Comparison of ENCODE assay signal across 13 mouse cellular contexts in genomic region chr1:173733219-173733618, GRCm38 (mm10). TPM values are rescaled to one million over a fixed set of nuclear protein-coding genes. Genes with fewer than 3 reads are reported as not detected.
DNase-seq lines count a peak whose midpoint lies in the region; ATAC-seq and TF ChIP-seq lines count a peak whose summit lies in the region.
"Had no signal": no experiment of that assay in that cellular context is flagged by ENCODE, and none has a peak within 500 bp of the region (broad histone marks: within the 10 kb centered on the region; RNA-seq: fewer than 3 reads in every experiment).

No protein-coding gene starts in this region.

- H3ac ChIP-seq in myocyte (ENCODE audit: control insufficient read depth, insufficient read length) = no peak overlapping the region

- H3K4me3 ChIP-seq in gastrocnemius, adult 2 months = no peak overlapping the region
- H3K4me3 ChIP-seq in embryonic facial prominence, embryonic 10.5 days = no peak overlapping the region
- no peak overlapping the region for H3K4me3 ChIP-seq in myocyte
- H3K4me3 ChIP-seq in hindbrain, embryonic 16.5 days (ENCODE audit: low read length) = no peak overlapping the region
- H3K4me3 ChIP-seq: embryonic facial prominence, embryonic 13.5 days; heart, embryonic 13.5 days; limb, embryonic 15.5 days had no signal

- intact Hi-C loops in gastrocnemius, adult 2 months (cut with DNase I) = no loop called here
- intact Hi-C loops in left cerebral cortex, postnatal 4 days (cut with DNase I) = no loop called here

- H3K27me3 ChIP-seq in embryonic facial prominence, embryonic 10.5 days (replicated peaks; ENCODE audit: low read depth, poor library complexity, severe bottlenecking) = no peaks in the 10 kb centered on the region
- no peaks in the 10 kb centered on the region for H3K27me3 ChIP-seq in myocyte (ENCODE audit: control insufficient read depth, insufficient read depth, insufficient read length)
- H3K27me3 ChIP-seq in hindbrain, embryonic 16.5 days (replicated peaks; ENCODE audit: control insufficient read depth, insufficient read depth, low read length) = no peaks in the 10 kb centered on the region
- H3K27me3 ChIP-seq: embryonic facial prominence, embryonic 13.5 days; heart, embryonic 13.5 days; limb, embryonic 15.5 days had no signal

- H3K79me2 ChIP-seq in myocyte (ENCODE audit: control insufficient read depth, insufficient read depth) = no peaks in the 10 kb centered on the region

- DNase-seq in gastrocnemius, adult 2 months = peak; percentile 15
- DNase-seq in gastrocnemius, adult 8-10 months (ENCODE audit: low spot score in 2 of 2) = no peak
- peak; percentile 2 for DNase-seq in left cerebral cortex, postnatal 4 days
- DNase-seq in left cerebral cortex, adult 11 months (ENCODE audit: low spot score) = no peak
- peak; percentile 23 for DNase-seq in embryonic facial prominence, embryonic 10.5 days (ENCODE audit: low spot score)
- DNase-seq in spleen, postnatal 14 days (ENCODE audit: low spot score in 2 of 2) = no peak
- DNase-seq: lung, postnatal 4 days had no signal

- TF ChIP-seq POLR2A in myocyte (IDR thresholded peaks at IDR 0.05; ENCODE audit: insufficient read length, low read depth) = no peak

- WGBS in embryonic facial prominence, embryonic 10.5 days = 31% methylated on average over 7 of the region's 7 CpGs
- WGBS in hindbrain, embryonic 16.5 days = 49% methylated on average over 7 of the region's 7 CpGs

- no peaks in the 10 kb centered on the region for H3K36me3 ChIP-seq in embryonic facial prominence, embryonic 10.5 days (replicated peaks)
- no peaks in the 10 kb centered on the region for H3K36me3 ChIP-seq in myocyte (ENCODE audit: control insufficient read depth, insufficient read depth)
- no peaks in the 10 kb centered on the region for H3K36me3 ChIP-seq in hindbrain, embryonic 16.5 days (ENCODE audit: control insufficient read depth, insufficient read depth, low read length)
- H3K36me3 ChIP-seq: embryonic facial prominence, embryonic 13.5 days; heart, embryonic 13.5 days; limb, embryonic 15.5 days had no signal

- H3K9me3 ChIP-seq in embryonic facial prominence, embryonic 10.5 days = no peaks in the 10 kb centered on the region
- H3K9me3 ChIP-seq in hindbrain, embryonic 16.5 days (ENCODE audit: control insufficient read depth, low read length) = no peaks in the 10 kb centered on the region
- H3K9me3 ChIP-seq: embryonic facial prominence, embryonic 13.5 days; heart, embryonic 13.5 days; limb, embryonic 15.5 days had no signal

- H3K4me1 ChIP-seq in embryonic facial prominence, embryonic 10.5 days = no peaks in the 10 kb centered on the region
- H3K4me1 ChIP-seq in hindbrain, embryonic 16.5 days (ENCODE audit: control insufficient read depth, insufficient read depth, low read depth, low read length) = no peaks in the 10 kb centered on the region
- H3K4me1 ChIP-seq: embryonic facial prominence, embryonic 13.5 days; heart, embryonic 13.5 days; limb, embryonic 15.5 days had no signal

- H3K4me2 ChIP-seq in myocyte (ENCODE audit: low read depth) = no peak overlapping the region
- no peak overlapping the region for H3K4me2 ChIP-seq in hindbrain, embryonic 16.5 days (ENCODE audit: low read length)
- H3K4me2 ChIP-seq: embryonic facial prominence, embryonic 13.5 days; heart, embryonic 13.5 days; limb, embryonic 15.5 days had no signal

- no peak overlapping the region for H3K27ac ChIP-seq in gastrocnemius, adult 2 months
- H3K27ac ChIP-seq in embryonic facial prominence, embryonic 10.5 days (replicated peaks) = no peak overlapping the region
- H3K27ac ChIP-seq in hindbrain, embryonic 16.5 days (ENCODE audit: low read depth, low read length) = no peak overlapping the region
- H3K27ac ChIP-seq: embryonic facial prominence, embryonic 13.5 days; heart, embryonic 13.5 days; limb, embryonic 15.5 days had no signal

- no peak for TF ChIP-seq CTCF in gastrocnemius, adult 2 months (IDR thresholded peaks at IDR 0.05)

- H3K9ac ChIP-seq in hindbrain, embryonic 16.5 days (ENCODE audit: low read depth, low read length) = no peak overlapping the region
- H3K9ac ChIP-seq: embryonic facial prominence, embryonic 13.5 days; heart, embryonic 13.5 days; limb, embryonic 15.5 days had no signal

- no peak for ATAC-seq in hindbrain, embryonic 16.5 days
- ATAC-seq: CD4-positive, CD25-positive, alpha-beta regulatory T cell, adult 4 months had no signal

TF ChIP-seq in myocyte, 11 proteins besides CTCF, POLR2A, EP300 and RAD21:
- TF ChIP-seq MYOG (IDR thresholded peaks at IDR 0.05; ENCODE audit: control insufficient read depth in 1 of 3, insufficient read depth in 1 of 3, insufficient read length in 2 of 3, low read depth in 2 of 3) = no peak
- TF ChIP-seq MYOD1 (IDR thresholded peaks at IDR 0.05; ENCODE audit: control insufficient read depth in 1 of 3, insufficient read length in 2 of 3, low read depth in 2 of 3) = no peak
- no peak for TF ChIP-seq TCF12 (IDR thresholded peaks at IDR 0.05; ENCODE audit: insufficient read depth, poor library complexity, severe bottlenecking)
- TF ChIP-seq REST (IDR thresholded peaks at IDR 0.05; ENCODE audit: insufficient read depth, insufficient read length) = peak; percentile 56

RNA-seq across cellular contexts. Expression of gene Ifi207, which starts 8.3 kb away (rescaled TPM):
- total RNA-seq in gastrocnemius, adult 2 months (2021) = 1 to 10 TPM; 3.2 to 6.6 TPM
- total RNA-seq in gastrocnemius, adult 8-10 months (2022) = 1 to 10 TPM; 1.3 to 3.8 (median 2.5) TPM
- total RNA-seq in left cerebral cortex, postnatal 4 days (2021) = under 1 TPM; 0.24 to 0.28 TPM
- polyA plus RNA-seq in embryonic facial prominence, embryonic 10.5 days (2016; fragmentation: Nextera tagmentation; extraction: Ambion mirVana) = 0.06 and 0.21 TPM in 2 replicates
- 0.10 TPM for polyA plus RNA-seq in myocyte (2012; fragmentation: generic; extraction: Trizol)
- 0.34 and 0.66 TPM in 2 replicates for polyA plus RNA-seq in hindbrain, embryonic 16.5 days (2015; fragmentation: Nextera tagmentation; extraction: Ambion mirVana)

RNA-seq across cellular contexts. Expression of gene Ifi204, which starts 33.5 kb away (rescaled TPM):
- 1 to 10 TPM; 2.6 to 4.4 TPM for total RNA-seq in gastrocnemius, adult 2 months (2021)
- 1 to 10 TPM in 3 of 4 experiments, under 1 TPM in 1; 0.70 to 2.4 (median 2.3) TPM for total RNA-seq in gastrocnemius, adult 8-10 months (2022)
- under 1 TPM in 1 of 2 experiments, not detected in 1; 0.16 TPM for total RNA-seq in left cerebral cortex, postnatal 4 days (2021)
- 0.30 and 0.72 TPM in 2 replicates for polyA plus RNA-seq in embryonic facial prominence, embryonic 10.5 days (2016; fragmentation: Nextera tagmentation; extraction: Ambion mirVana)
- 5.2 TPM for polyA plus RNA-seq in myocyte (2012; fragmentation: generic; extraction: Trizol)
- polyA plus RNA-seq in hindbrain, embryonic 16.5 days (2015; fragmentation: Nextera tagmentation; extraction: Ambion mirVana) = 0.45 and 0.57 TPM in 2 replicates

RNA-seq across cellular contexts. Expression of gene Ifi208, which starts 59.7 kb away (rescaled TPM):
- total RNA-seq in gastrocnemius, adult 2 months (2021) = under 1 TPM; 0.08 TPM
- under 1 TPM in 3 of 4 experiments, not detected in 1; 0.22 to 0.31 (median 0.24) TPM for total RNA-seq in gastrocnemius, adult 8-10 months (2022)
- total RNA-seq in left cerebral cortex, postnatal 4 days (2021) = under 1 TPM in 1 of 2 experiments, not detected in 1; 0.12 TPM
- polyA plus RNA-seq in embryonic facial prominence, embryonic 10.5 days (2016; fragmentation: Nextera tagmentation; extraction: Ambion mirVana) = 0.07 TPM in 1 of 2 replicates, not detected in the other
- 0.01 TPM for polyA plus RNA-seq in myocyte (2012; fragmentation: generic; extraction: Trizol)
- not detected in 2 replicates for polyA plus RNA-seq in hindbrain, embryonic 16.5 days (2015; fragmentation: Nextera tagmentation; extraction: Ambion mirVana)
- polyA plus RNA-seq: embryonic facial prominence, embryonic 13.5 days; heart, embryonic 13.5 days had no signal

Comparison
In these comparisons a context has a peak if more than half of its experiments do, and no peak if none do; other contexts are left out.
1. DNase-seq: peak in gastrocnemius, adult 2 months (single experiment), left cerebral cortex, postnatal 4 days (single experiment) and embryonic facial prominence, embryonic 10.5 days (single experiment); none in gastrocnemius, adult 8-10 months (0 of 2), left cerebral cortex, adult 11 months (single experiment) and spleen, postnatal 14 days (0 of 2).